Mouse (Mus musculus): ENCODE results near the gene Zgrf1.

Zgrf1 gene

GRCm38 (mm10) chr3:127552973-127553719 is at the start of gene Zgrf1, which contains the start of gene Larp7:
TSS of gene Zgrf1 (plus strand) at chr3:127553489.
TSS of gene Larp7 (minus strand) at chr3:127553349.
- peak; percentile 97 for DNase-seq (ENCODE audit: low spot score)

- DNase-seq (ENCODE audit: low spot score), result no peak
Measured at GRCm38 (mm10) chr3:127507878-127508783, 45.2 kb upstream of the Zgrf1 start.

GRCm38 (mm10) chr3:127511786-127512746 is 41.2 kb upstream of the Zgrf1 start:
- no peak for DNase-seq (ENCODE audit: low spot score)

GRCm38 (mm10) chr3:127512794-127513335 is 40.4 kb upstream of the Zgrf1 start:
- no peak for DNase-seq (ENCODE audit: low spot score)

GRCm38 (mm10) chr3:127513699-127514098 is 39.6 kb upstream of the Zgrf1 start:
- DNase-seq (ENCODE audit: low spot score), result no peak

GRCm38 (mm10) chr3:127515251-127515650 is 38.0 kb upstream of the Zgrf1 start:
- DNase-seq (ENCODE audit: low spot score), result no peak

- no peak for DNase-seq (ENCODE audit: low spot score)
Measured at GRCm38 (mm10) chr3:127520300-127520699, 33.0 kb upstream of the Zgrf1 start.

- no peak for DNase-seq (ENCODE audit: low spot score)
Measured at GRCm38 (mm10) chr3:127521156-127521555, 32.1 kb upstream of the Zgrf1 start.

GRCm38 (mm10) chr3:127525188-127525819 is 28.0 kb upstream of the Zgrf1 start:
- no peak for DNase-seq (ENCODE audit: low spot score)

GRCm38 (mm10) chr3:127527465-127528034 is 25.7 kb upstream of the Zgrf1 start:
- DNase-seq (ENCODE audit: low spot score), result no peak

GRCm38 (mm10) chr3:127529210-127529609 is 24.1 kb upstream of the Zgrf1 start:
- no peak for DNase-seq (ENCODE audit: low spot score)

GRCm38 (mm10) chr3:127529824-127530223 is 23.5 kb upstream of the Zgrf1 start:
- no peak for DNase-seq (ENCODE audit: low spot score)

GRCm38 (mm10) chr3:127530293-127530692 is 23.0 kb upstream of the Zgrf1 start:
- DNase-seq (ENCODE audit: low spot score), result no peak

- DNase-seq (ENCODE audit: low spot score), result no peak
Measured at GRCm38 (mm10) chr3:127539193-127539592, 14.1 kb upstream of the Zgrf1 start.

- no peak for DNase-seq (ENCODE audit: low spot score)
Measured at GRCm38 (mm10) chr3:127543976-127544375, 9.3 kb upstream of the Zgrf1 start.

- DNase-seq (ENCODE audit: low spot score), result no peak
Measured at GRCm38 (mm10) chr3:127544610-127545121, 8.6 kb upstream of the Zgrf1 start.

- peak; percentile 35 for DNase-seq (ENCODE audit: low spot score)
Measured at GRCm38 (mm10) chr3:127547882-127548281, 5.4 kb upstream of the Zgrf1 start.

- peak; percentile 16 for DNase-seq (ENCODE audit: low spot score)
Measured at GRCm38 (mm10) chr3:127552434-127552972, 786 bp upstream of the Zgrf1 start.

GRCm38 (mm10) chr3:127553720-127554043 is 393 bp downstream of the Zgrf1 start:
- no peak for DNase-seq (ENCODE audit: low spot score)

GRCm38 (mm10) chr3:127554723-127555122 is 1.4 kb downstream of the Zgrf1 start:
- no peak for DNase-seq (ENCODE audit: low spot score)

Measured in c-Kit-positive CD71-positive TER-119-positive erythroid progenitor cells, embryonic 14.5 days (primary cell).